Mouse (Mus musculus) brain, embryonic 18.5 days (tissue): ENCODE data around the gene 4933405L10Rik.

Experiments used
- DNase-seq: peaks from one replicate; pipeline ENCODE4 v3.0.0-alpha.2; 2012; ENCODE audit warnings: low read depth, low spot score

Gene 4933405L10Rik

GRCm38 (mm10) chr8:105707498-105708403 is at the start of gene 4933405L10Rik, which contains the start of gene Enkd1:
TSS of gene 4933405L10Rik (plus strand) at chr8:105707655.
TSS of gene Enkd1 (minus strand) at chr8:105708210.
- DNase-seq = peak; percentile 85

GRCm38 (mm10) chr8:105661167-105661566 is 46.3 kb upstream of the 4933405L10Rik start:
- no peak for DNase-seq

GRCm38 (mm10) chr8:105677891-105678290 is 29.6 kb upstream of the 4933405L10Rik start:
- DNase-seq = no peak

GRCm38 (mm10) chr8:105685325-105685724 is 22.1 kb upstream of the 4933405L10Rik start:
- no peak for DNase-seq

GRCm38 (mm10) chr8:105685796-105686308 is 21.6 kb upstream of the 4933405L10Rik start, which contains the start of gene Carmil2:
TSS of gene Carmil2 (plus strand) at chr8:105686274.
- DNase-seq = no peak

GRCm38 (mm10) chr8:105686551-105686950 is 20.9 kb upstream of the 4933405L10Rik start:
- no peak for DNase-seq

- DNase-seq = no peak
These were observed 19.9 kb upstream of the 4933405L10Rik start for GRCm38 (mm10) chr8:105687512-105687911.

GRCm38 (mm10) chr8:105688242-105688752 is 19.2 kb upstream of the 4933405L10Rik start:
- DNase-seq = no peak

- DNase-seq = no peak
These were observed 18.0 kb upstream of the 4933405L10Rik start for GRCm38 (mm10) chr8:105689256-105689982.

GRCm38 (mm10) chr8:105689983-105690360 is 17.5 kb upstream of the 4933405L10Rik start:
- no peak for DNase-seq

GRCm38 (mm10) chr8:105690978-105691377 is 16.5 kb upstream of the 4933405L10Rik start:
- no peak for DNase-seq

GRCm38 (mm10) chr8:105692449-105693182 is 14.8 kb upstream of the 4933405L10Rik start:
- no peak for DNase-seq

GRCm38 (mm10) chr8:105693648-105694047 is 13.8 kb upstream of the 4933405L10Rik start:
- peak; percentile 37 for DNase-seq

GRCm38 (mm10) chr8:105694051-105694799 is 13.2 kb upstream of the 4933405L10Rik start:
- no peak for DNase-seq

- no peak for DNase-seq
These were observed 12.2 kb upstream of the 4933405L10Rik start for GRCm38 (mm10) chr8:105695080-105695780.

GRCm38 (mm10) chr8:105697196-105697780 is 10.2 kb upstream of the 4933405L10Rik start:
- no peak for DNase-seq

GRCm38 (mm10) chr8:105698734-105699133 is 8.7 kb upstream of the 4933405L10Rik start:
- DNase-seq = no peak

GRCm38 (mm10) chr8:105699488-105700215 is 7.8 kb upstream of the 4933405L10Rik start:
- DNase-seq = no peak

- no peak for DNase-seq
These were observed 6.9 kb upstream of the 4933405L10Rik start for GRCm38 (mm10) chr8:105700566-105700965.
